Mouse (Mus musculus) frontal cortex, adult (tissue): Measurements from ENCODE around the gene Tmem156.

Experiments
- ATAC-seq: cut with Nextera tagmentation; 2 replicates; pipeline ENCODE4 v1.9.2; 2017; ENCODE audit warnings: mild to moderate bottlenecking, moderate library complexity, mixed read lengths; ENCODE audit not compliant: low TSS enrichment

Gene Tmem156

DNA sequence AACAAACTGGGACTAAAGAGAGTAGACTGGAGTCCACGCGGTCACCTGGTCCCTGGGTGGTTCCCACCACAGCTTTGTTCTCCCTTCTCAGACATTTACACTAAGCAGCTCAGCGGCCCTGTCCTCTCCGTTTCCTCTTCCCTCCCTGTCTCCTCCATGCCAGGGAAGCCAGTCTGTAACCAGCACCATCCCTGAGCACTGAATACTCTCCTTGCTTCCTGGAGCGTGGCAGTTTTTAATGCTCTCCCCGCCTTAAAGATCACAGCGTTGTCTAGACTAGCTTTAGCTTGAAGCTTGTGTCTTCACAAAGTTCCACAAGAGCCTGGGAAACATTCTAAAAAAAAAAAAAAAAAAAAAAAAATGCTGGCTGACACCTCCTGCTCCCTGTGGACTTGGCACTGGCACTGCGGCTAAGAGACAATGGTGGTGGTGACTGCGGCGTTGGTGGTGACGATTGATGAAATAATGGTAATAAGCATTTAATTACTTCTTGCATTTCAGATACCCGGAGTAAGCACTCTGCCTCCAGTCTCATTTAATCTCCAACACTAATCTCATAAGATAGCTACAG is 44.6 kb downstream of the Tmem156 start:
- no peak for ATAC-seq

DNA sequence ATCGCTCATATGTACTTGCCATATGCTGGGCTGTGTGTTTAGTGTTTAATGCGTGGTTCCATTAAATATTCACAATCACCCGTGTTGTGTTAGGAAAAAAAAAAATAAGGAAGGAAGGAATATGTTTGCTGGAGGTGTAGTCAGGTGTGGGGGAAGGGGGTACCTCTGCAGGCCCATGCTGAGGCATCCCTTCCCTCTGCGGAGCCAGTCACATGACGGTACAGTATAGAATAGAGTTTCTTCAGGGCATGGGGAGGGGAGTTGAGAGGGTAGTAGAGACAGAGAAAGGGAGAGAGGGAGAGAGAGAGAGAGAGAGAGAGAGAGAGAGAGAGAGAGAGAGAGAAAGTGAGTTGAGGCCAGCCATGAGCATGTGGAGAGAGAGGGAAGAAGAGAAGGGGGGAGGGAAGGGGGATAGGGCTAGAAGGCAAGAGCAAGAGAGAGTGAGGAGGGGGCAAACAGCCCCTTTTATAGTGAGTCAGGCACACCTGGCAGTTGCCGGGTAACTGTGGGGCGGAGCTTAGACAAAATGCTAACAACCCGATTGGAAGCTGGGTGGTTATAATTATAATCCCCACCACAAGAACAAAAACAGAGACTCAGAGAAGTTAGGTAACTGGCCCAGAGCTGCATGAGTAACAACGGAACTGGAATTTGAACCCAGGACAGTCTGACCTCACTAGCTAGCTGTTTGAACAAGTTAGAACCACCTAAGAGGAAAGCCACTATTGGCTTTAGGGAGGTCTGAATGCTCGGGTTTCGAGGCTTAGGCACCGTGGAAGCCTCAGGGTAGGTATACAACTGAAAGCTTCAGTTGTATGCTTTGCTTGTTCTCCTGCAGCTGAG is 45.3 kb downstream of the Tmem156 start:
- ATAC-seq, result no peak

DNA sequence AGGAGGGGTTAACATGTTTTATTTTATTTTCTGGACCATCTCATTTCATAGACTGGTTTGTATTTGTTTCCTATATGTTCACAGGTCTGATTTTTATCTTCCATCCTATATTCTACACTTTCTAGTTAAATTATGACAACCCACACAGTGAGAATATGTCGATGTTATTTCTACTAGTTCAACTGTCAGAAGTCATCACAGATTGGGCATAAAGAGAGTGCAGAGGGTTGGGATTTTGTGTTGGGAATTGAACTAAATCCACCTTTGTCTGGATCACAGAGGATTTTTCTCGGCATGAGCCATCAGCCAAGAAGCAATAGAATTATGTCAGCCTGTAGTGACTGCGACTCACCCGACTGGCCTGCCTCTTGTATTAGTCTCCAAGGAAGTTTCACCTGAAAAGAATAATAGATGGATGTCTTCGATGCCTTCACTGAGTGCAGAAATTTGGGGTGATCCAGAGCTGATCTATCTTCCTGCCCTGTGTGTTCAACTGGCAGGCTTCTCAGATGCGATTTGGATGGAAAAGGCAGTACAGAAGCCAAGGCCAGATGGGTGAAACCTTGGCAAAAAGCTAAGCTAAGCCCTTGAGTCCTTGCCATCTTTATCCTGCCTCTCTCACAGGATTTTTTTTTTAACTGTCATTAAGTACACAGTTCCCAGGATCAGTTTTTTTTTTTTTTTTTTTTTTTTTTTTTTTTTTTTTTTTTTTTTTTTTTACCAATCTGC is 46.1 kb downstream of the Tmem156 start:
- ATAC-seq, result no peak

DNA sequence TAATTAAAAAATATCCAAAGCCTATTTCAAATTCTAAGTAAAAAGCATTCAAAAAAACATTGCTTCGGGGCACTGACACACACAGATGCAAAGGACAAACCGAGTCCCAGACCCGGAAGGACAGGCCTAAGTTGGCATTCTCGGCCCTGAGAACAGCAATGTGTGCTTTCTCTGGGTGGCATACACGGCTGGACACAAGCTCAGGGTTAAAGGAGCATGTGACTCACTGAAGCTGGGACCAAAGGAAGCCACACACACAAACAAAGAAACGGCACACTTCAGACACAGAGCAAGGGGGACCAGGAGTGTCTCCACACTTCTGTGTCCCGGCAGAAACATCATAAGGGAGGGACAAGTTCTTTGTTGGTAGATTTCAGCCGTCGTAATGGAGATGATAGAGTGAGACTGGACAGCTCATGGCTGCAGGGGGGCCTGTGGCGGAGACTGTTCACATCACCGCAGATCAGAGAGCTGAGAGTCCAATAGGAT is 48.5 kb downstream of the Tmem156 start:
- ATAC-seq, result no peak

DNA sequence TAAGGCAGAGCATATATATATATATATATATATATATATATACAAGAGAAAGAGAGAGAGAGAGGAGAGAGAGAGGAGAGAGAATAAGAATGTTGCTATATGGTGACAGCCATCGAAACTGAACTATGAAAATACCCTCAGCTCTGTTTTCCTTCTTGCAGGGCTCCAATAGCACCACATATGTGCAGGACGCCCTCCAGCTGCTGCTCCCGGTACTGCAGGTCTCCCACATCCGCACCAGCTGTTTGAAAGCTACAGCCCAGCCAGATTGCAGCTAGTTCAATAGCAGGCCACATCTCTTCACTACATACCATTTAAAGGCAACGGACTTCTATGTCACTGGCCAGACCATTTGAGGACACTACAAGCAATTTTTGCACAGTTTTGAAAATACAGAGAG is 51.5 kb downstream of the Tmem156 start:
- ATAC-seq, result no peak

DNA sequence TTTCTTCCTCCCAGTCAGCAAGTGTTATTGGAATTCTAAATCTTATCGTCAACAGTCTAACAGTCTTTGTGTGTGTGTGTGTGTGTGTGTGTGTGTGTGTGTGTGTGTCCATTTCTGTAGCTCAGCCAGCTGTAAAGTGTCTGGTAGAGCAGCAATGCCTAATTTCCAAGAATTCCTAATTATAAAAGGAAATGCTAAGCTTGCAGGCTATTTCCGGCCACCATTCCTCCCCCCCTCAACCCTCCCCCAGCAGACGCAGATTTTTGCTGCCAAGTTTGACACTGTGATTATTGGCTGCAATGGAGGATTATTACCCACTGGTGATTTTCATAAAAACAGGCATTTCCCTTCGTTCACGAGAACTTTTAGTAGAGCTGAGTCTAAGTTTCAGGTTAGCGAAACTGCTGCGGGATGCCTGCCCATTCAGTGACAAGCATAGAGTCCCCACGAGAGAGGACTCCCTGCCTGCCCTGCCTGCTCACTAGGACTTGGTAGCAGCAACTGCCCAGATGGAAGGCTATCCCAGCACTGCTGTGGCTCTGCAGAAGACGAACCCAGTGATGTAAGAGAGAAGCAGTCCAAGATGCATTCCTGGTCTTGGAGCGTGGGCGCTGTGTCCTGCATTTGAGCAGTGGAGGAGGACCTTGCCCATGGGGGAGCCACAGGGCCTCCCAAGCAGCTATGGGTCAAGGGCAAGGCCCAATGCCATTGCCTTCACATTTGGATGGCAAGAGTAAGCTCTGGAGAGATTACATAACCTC is 52.9 kb downstream of the Tmem156 start:
- ATAC-seq, result peak; percentile 38

DNA sequence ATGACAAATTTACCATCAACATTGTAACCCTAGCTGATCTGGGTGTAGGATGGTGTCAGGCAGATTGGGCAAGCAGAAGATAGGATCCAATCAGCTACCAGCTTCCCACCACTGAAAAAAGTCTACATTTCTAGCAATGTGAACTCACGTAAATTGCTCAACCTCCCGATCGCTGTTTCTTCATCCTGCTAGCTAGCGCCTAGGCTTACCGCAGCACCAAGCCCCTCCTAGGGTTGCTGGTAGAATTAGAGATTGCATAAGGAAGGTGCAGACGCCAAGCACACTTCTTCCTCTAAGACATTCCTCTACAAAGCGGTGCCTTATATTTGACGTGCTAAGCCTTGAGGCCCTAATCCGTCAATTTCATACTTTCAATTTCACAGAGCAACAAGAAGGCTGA is 53.6 kb downstream of the Tmem156 start:
- ATAC-seq, result no peak

DNA sequence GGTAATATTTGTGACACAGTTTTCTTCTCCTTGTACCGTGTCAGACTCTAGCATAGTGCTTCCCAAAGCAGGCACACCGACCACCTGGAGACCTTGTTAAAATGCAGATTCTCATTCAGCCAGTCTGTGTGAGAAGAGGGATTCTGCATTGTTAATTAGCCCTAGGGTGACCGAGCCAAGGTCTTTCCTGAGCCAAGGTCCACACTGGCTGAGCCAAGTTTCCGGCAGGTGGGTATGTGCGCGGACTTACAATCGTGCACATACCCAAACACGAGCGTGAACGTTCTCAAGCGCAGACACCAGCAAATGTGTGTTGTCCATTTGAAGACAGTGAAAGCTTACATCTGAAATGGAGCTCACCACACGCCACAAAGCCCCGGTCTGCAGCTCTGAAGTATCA is 55.3 kb downstream of the Tmem156 start:
- ATAC-seq, result peak; percentile 41; the same call in 1 of the 2 replicates

DNA sequence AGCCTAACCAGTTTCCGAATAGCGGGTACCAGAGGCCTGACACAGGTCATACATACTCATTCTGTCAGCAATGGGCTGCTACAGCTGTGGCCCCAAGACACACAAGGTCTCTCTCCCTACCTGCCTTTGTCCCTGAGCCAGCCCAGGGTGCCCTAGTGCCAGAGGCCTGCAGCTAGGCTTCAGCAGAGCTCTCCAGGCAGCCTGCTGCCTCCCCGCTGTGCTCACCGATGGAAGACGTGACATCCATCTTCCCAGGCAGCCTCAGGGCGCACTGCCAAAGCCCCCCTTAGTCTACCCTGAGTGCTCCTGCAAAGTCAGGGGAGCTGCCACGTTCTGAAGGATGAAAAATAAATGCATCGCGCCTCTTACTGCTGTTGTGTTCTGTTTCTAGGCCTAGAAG is 63.9 kb downstream of the Tmem156 start:
- ATAC-seq, result no peak

DNA sequence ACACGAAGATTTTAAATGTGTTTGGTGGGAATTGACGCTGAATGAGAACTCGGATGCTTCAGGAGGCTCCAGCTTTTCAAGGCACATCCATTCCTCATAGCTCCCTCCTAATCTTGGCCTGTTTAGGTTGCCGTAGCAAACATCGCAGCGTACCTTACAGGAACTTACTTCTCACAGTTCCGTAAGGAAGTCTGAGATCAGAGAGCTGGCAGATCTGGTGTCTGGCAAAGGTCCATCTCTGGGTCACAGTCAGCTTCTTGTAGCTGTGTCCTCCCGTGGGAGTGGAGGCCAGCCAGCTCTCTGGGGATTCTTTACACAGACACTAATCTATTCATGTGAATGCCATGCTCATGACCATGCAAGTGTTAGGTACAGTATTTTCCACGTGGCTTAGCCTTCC is 65.2 kb downstream of the Tmem156 start:
- ATAC-seq, result peak; percentile 17; the same call in 1 of the 2 replicates

DNA sequence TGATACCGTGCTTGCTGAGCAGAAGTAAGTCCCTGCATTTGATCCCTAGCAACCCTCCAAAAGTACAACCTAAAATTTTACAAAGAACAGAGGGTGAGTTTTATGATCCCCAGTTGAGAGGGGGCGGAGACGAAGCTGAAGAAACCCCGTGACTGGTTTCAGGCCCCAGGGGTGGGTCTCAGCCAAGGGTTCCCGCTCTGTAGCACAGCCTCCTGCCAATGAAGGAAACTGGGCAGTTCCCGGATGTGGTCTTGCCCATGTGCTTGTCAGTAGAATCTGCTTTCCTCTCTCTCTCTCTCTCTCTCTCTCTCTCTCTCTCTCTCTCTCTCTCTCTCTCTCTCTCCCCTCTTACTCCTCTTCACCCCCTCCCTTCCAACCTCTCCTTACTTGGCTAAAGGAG is 66.0 kb downstream of the Tmem156 start:
- no peak for ATAC-seq

DNA sequence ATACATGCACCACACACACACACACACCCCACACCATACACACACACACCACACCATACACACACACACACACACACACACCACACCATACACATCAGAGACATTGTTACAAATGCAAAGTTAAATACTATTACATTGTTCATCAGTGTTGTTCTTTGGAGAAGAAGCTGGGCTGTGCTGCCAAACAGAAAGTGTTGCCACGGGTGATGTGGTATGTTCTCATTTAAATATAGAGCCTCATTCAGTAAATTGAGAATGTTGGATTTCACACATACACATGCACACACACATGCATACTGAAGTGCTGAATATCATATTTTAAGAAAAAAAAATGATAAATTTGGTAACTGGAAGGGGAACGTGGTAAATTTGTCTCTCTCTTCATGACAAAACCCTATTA is 67.3 kb downstream of the Tmem156 start:
- no peak for ATAC-seq

DNA sequence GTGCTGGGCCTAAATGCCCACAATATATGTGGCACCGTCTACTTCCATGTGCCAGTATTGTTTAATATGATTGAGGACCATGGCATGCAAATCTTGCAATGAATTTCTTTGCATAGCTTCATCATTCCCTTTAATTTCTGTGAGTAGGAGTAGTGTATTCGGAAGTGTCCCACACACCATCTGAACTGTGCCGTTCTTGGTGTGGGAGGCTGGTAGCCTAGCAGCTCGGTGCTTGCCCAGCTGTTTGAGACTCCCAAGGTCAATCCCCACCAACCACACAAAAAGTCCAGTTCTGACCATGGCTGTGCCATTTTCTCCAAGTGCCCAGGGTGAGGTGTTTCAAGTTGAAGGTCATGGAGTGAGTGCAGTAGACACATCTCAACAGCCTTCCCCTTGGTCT is 69.9 kb downstream of the Tmem156 start:
- peak; percentile 93 for ATAC-seq

DNA sequence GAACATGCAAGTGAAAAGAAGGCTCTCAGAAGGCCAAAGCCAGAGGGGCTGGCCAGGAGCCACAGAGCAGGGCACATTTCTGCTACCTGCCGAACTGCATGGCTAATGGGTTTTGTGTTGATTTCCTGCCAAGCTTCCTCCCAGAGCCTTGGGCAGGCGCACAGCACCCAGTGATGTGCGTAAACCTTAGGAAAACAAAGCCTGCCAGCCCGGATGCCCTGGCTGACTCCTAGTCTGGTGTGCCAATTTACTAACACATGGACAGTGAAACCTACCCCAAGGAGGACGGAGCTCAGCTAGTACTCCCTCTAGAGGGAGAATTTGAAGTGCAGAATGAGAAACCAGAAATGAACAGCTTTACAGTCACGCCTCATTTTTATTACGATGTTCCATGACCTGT is 72.1 kb downstream of the Tmem156 start:
- ATAC-seq, result no peak

DNA sequence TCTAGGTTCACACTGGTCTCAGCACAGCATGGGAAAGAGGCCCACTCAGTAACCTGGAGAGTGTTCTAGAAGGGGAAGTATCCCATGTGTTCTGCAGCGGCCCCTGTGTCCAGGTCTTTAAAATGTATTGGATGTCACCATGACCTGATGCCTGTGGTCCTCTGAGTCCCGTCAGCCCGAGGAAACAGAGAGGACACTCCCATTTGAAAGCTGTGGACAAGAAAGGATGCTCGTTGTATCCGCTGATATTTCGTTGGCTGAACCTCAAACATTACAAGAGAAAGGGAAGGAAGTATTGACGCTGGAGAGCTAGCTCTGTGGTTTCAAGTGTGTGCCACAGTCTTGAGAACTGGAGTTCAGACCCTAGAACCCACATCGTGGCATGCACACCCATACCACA is 72.8 kb downstream of the Tmem156 start:
- no peak for ATAC-seq

DNA sequence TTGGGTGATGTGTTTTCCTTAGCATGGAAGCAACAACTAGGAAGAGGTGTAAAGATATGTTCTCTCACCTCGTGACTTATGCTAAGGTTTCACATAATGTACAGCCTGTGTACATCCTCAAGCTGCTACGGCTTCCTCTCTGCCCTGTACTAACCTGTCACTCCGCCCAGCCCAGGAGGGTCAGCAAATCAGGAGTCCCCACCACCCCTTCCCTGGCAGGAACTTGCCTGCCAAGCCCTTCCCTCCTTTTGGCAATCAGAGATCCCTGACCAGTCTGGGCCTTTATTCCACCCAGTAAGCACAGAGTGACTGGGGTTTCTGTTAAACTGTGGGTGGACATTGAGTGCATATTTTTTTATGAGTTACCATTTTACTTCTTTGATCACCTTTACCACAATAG is 76.4 kb downstream of the Tmem156 start:
- ATAC-seq, result no peak

DNA sequence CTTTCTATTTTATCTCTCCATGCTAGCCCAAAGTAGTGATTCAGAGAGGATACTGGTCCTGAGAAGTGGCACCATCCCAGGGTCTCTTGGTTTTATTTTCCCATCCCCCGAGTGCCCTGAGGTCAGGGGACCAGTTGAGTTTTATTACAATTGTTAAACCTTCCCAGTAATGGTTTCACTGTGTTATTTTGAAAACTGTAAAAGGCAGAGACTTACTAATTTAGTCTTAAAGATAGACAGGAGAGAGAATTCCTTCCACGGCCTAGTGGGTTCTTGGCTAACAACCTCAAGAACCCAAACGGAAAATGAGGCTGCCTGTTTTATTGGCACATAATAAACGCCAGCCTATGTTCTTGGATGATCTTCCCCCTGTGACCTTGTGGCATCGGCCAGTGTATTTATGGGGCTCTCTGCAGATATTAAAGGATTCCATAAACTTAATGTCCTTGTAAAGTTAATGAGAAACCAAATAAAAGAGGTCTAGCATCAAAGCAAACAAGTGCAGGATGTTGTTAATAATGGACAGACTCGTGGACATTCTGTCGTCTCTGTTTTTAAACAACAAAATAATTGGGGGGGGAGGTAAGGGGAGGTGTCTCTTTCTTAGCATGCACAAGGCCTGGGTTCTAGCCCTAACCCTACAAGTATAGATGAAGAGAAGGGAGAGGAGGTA is 79.9 kb downstream of the Tmem156 start:
- ATAC-seq, result no peak

DNA sequence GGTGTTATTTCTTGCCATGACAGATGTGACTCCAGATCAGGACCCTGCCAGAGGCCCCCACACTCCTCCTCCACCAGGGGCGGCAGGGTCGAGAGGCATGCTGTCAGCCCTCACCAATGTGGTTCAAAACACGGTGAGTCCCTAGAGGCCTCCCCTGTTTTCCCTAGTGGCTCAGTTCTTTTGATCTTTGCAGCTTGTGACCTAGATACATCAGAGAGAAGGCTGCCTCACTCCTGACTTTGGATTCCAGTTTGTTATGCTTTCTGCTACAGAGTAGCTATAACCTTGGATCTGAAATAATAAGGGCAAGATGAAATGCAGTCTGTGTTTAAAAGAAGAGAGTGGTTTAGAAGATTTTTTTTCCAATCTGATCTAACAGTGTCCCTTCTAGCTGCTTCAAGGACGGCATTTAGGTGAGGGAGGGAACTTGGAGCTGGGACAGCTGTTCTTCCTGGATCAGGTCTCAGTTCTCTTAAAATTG is 85.9 kb downstream of the Tmem156 start:
- peak; percentile 64 for ATAC-seq

DNA sequence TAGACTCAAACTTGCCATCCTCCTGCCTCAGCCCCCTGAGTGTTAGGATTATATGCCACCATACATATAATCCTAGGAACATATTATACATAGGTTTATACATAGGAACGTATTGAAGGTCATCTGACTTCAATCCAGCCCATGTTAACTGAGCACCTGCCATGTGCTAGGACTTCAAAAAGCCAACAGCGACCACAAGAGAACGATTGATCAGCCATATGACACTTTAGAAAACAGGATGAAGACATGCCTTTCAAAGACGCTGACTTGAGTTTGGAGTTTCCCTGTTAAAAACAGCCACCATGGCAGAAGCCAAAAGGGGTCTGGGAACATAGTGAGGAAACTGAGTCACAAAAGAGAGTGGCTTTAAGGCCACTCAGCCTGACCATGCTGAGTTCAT is 86.7 kb downstream of the Tmem156 start:
- ATAC-seq, result no peak
